8 mouse cellular contexts compared by ENCODE assay signal in genomic region chr19:32319531-32320365, GRCm38 (mm10).
DNase-seq lines count a peak whose midpoint lies in the region; ATAC-seq and TF ChIP-seq lines count a peak whose summit lies in the region.
"Had no signal": no experiment of that assay in that cellular context is flagged by ENCODE, and none has a peak within 500 bp of the region (broad histone marks: within the 10 kb centered on the region; RNA-seq: fewer than 3 reads in every experiment).

No protein-coding gene starts in this region.

- no peaks in the 10 kb centered on the region for H3K36me3 ChIP-seq in liver, embryonic 15.5 days (replicated peaks)
- H3K36me3 ChIP-seq: midbrain, embryonic 12.5 days had no signal

- ATAC-seq in erythroblast, adult 5-6 weeks (replicated peaks; ENCODE audit: low FRiP score, poor library complexity, severe bottlenecking), result peak; percentile 51
- ATAC-seq in liver, embryonic 15.5 days (ENCODE audit: insufficient read depth), result peak; percentile 29; the same call in 1 of the 2 replicates

- H3K27me3 ChIP-seq in liver, embryonic 15.5 days, result no peaks in the 10 kb centered on the region
- H3K27me3 ChIP-seq: midbrain, embryonic 12.5 days had no signal

- no peaks in the 10 kb centered on the region for H3K9me3 ChIP-seq in liver, embryonic 15.5 days (replicated peaks)
- H3K9me3 ChIP-seq: midbrain, embryonic 12.5 days had no signal

- H3K9ac ChIP-seq in liver, embryonic 15.5 days, result no peak overlapping the region
- H3K9ac ChIP-seq: midbrain, embryonic 12.5 days had no signal

- H3K4me1 ChIP-seq in lung, adult 2 months (ENCODE audit: control insufficient read depth, insufficient read depth, low read length), result peaks cover 17% of the 10 kb centered on the region
- peaks cover 37% of the 10 kb centered on the region for H3K4me1 ChIP-seq in liver, embryonic 15.5 days (replicated peaks)

- H3K27ac ChIP-seq in liver, embryonic 15.5 days (replicated peaks), result no peak overlapping the region
- H3K27ac ChIP-seq: midbrain, embryonic 12.5 days had no signal

- TF ChIP-seq POLR2A in lung, adult 2 months (IDR thresholded peaks at IDR 0.05; ENCODE audit: borderline replicate concordance, extremely low read depth, low read depth, low read length), result no peak

- no peak for TF ChIP-seq CTCF in lung, adult 2 months (IDR thresholded peaks at IDR 0.05; ENCODE audit: insufficient read depth, low read length)

- H3K4me2 ChIP-seq in liver, embryonic 15.5 days, result peak overlapping the region; percentile 11; the same call in 1 of the 2 replicates
- H3K4me2 ChIP-seq: midbrain, embryonic 12.5 days had no signal

- no peak overlapping the region for H3K4me3 ChIP-seq in lung, adult 2 months (replicated peaks; ENCODE audit: extremely low read depth, low read depth, low read length)
- H3K4me3 ChIP-seq in liver, embryonic 15.5 days (replicated peaks), result no peak overlapping the region
- H3K4me3 ChIP-seq: midbrain, embryonic 12.5 days had no signal

- WGBS in lung, adult 2 months, result 53% methylated on average over 12 of the region's 12 CpGs
- WGBS in liver, embryonic 15.5 days (ENCODE audit: insufficient replicate concordance), result 55% methylated on average over 12 of the region's 12 CpGs

- DNase-seq in lung, adult 2 months, result peak; percentile 44
- DNase-seq in lung, postnatal 4 days, result no peak
- DNase-seq in yolk sac, embryonic 10.5 days (ENCODE audit: low spot score), result peak; percentile 61
- DNase-seq in natural killer cell, adult 2 months (ENCODE audit: low spot score in 2 of 2), result no peak
- DNase-seq in layer of hippocampus, postnatal 14 days (ENCODE audit: low spot score in 2 of 2), result no peak

Comparison
In these comparisons a context has a peak if more than half of its experiments do, and no peak if none do; other contexts are left out.
1. DNase-seq: peak in lung, adult 2 months (single experiment) and yolk sac, embryonic 10.5 days (single experiment); none in lung, postnatal 4 days (0 of 2), natural killer cell, adult 2 months (0 of 2) and layer of hippocampus, postnatal 14 days (0 of 2).